Mouse (Mus musculus) ES-E14 (cell line): Measurements from ENCODE around the gene Cetn4. TPM values are rescaled to one million over a fixed set of nuclear protein-coding genes. Genes with fewer than 3 reads are reported as not detected.

Experiments used
- DNase-seq: peaks from one replicate; pipeline ENCODE4 v3.0.0-alpha.2; 2013; ENCODE audit warnings: low read depth, low spot score
- H3K27ac ChIP-seq: 2 replicates; pipeline ENCODE4 v1.5.1; 2012; ENCODE audit warnings: low read depth, mild to moderate bottlenecking, low read length, moderate library complexity, mixed read lengths; ENCODE audit not compliant: poor library complexity, insufficient read depth, severe bottlenecking
- H3K36me3 ChIP-seq: 2 replicates; pipeline ENCODE4 v1.6.1; 2012; ENCODE audit warnings: mild to moderate bottlenecking, low read length, moderate library complexity, mixed read lengths; ENCODE audit not compliant: control insufficient read depth, poor library complexity, insufficient read depth, severe bottlenecking
- H3K4me1 ChIP-seq, 2 experiments: fragments of 150-350 bp in 1 of 2; sonication (generic) in 1 of 2; 2 replicates each; pipeline ENCODE4 v1.6.1; 2012; ENCODE audit warnings: low read length in 2 of 2, mild to moderate bottlenecking in 1 of 2, mixed read lengths in 1 of 2; ENCODE audit not compliant: control insufficient read depth in 2 of 2, insufficient read depth in 2 of 2, poor library complexity in 1 of 2
- H3K4me3 ChIP-seq, 2 experiments: fragments of 150-350 bp in 1 of 2; sonication (generic) in 1 of 2; 2 replicates each; pipeline ENCODE4 v1.5.1; 2012; ENCODE audit warnings: low read length in 2 of 2, low read depth in 1 of 2, mild to moderate bottlenecking in 1 of 2, mixed read lengths in 1 of 2; ENCODE audit not compliant: insufficient read depth in 1 of 2, poor library complexity in 1 of 2, severe bottlenecking in 1 of 2
- H3K9ac ChIP-seq: 2 replicates; pipeline ENCODE4 v1.6.1; 2012; ENCODE audit warnings: low read depth, mild to moderate bottlenecking, low read length, mixed read lengths; ENCODE audit not compliant: poor library complexity, insufficient read depth, severe bottlenecking
- H3K9me3 ChIP-seq: fragments of 150-350 bp; sonication (generic); 2 replicates; pipeline ENCODE4 v1.6.1; 2012; ENCODE audit warnings: low read depth, mild to moderate bottlenecking, low read length; ENCODE audit not compliant: control insufficient read depth, insufficient read depth
- CHD2 ChIP-seq: IDR thresholded peaks from 2 replicates; pipeline ENCODE4 v1.6.1; 2014; ENCODE audit warnings: mild to moderate bottlenecking, low read depth, low read length, inconsistent platforms
- HCFC1 ChIP-seq: IDR thresholded peaks from 2 replicates; pipeline ENCODE4 v1.6.1; 2012; ENCODE audit warnings: low read length, inconsistent platforms, borderline replicate concordance; ENCODE audit not compliant: insufficient read depth
- MAFK ChIP-seq: IDR thresholded peaks from 2 replicates; pipeline ENCODE4 v1.6.1; 2014; ENCODE audit warnings: mild to moderate bottlenecking, low read depth, low read length, inconsistent platforms; ENCODE audit not compliant: insufficient read depth
- ZC3H11A ChIP-seq: IDR thresholded peaks from 2 replicates; pipeline ENCODE4 v1.6.1; 2012; ENCODE audit warnings: low read depth, mild to moderate bottlenecking, inconsistent platforms, low read length, borderline replicate concordance
- ZNF384 ChIP-seq: IDR thresholded peaks from 2 replicates; pipeline ENCODE4 v1.6.1; 2012; ENCODE audit warnings: low read depth, low read length, inconsistent platforms
- in situ Hi-C, 2 experiments: fragments of 600-800 bp; cut with MboI; formaldehyde crosslinking; loops; one replicate each; pipeline ENCODE4 v1.15.1; 2025; ENCODE audit warnings: low sequenced_read_pairs in 2 of 2, inconsistent platforms in 1 of 2; ENCODE audit not compliant: unreplicated experiment in 2 of 2
- total RNA-seq: library from RNA; depleted of rRNA; stranded (reverse); fragments of 300-350 nt; gene quantifications from 2 replicates; pipeline ENCODE4 v1.2.3, GENCODE M21; 2012

Cetn4 gene
- total RNA-seq, 1 experiment: 0.22 TPM

GRCm38 (mm10) chr3:37349166-37349548, 36.6 kb upstream of the Cetn4 start:
- no peak for TF ChIP-seq ZNF384
- no peak for TF ChIP-seq ZC3H11A
- Histone ChIP-seq H3K9ac (no peak overlapping the region), H3K27ac (no peak overlapping the region), H3K9me3 (no peaks in the 10 kb centered on the region), H3K36me3 (no peaks in the 10 kb centered on the region), H3K4me3 (peak overlapping the region; percentile 68 to 73), H3K4me1 (peaks cover 2 to 7% of the 10 kb centered on the region in 2 experiments; a peak in 1 of 4 replicates)
- DNase-seq: no peak
- in situ Hi-C loops: no loop called here

DNA sequence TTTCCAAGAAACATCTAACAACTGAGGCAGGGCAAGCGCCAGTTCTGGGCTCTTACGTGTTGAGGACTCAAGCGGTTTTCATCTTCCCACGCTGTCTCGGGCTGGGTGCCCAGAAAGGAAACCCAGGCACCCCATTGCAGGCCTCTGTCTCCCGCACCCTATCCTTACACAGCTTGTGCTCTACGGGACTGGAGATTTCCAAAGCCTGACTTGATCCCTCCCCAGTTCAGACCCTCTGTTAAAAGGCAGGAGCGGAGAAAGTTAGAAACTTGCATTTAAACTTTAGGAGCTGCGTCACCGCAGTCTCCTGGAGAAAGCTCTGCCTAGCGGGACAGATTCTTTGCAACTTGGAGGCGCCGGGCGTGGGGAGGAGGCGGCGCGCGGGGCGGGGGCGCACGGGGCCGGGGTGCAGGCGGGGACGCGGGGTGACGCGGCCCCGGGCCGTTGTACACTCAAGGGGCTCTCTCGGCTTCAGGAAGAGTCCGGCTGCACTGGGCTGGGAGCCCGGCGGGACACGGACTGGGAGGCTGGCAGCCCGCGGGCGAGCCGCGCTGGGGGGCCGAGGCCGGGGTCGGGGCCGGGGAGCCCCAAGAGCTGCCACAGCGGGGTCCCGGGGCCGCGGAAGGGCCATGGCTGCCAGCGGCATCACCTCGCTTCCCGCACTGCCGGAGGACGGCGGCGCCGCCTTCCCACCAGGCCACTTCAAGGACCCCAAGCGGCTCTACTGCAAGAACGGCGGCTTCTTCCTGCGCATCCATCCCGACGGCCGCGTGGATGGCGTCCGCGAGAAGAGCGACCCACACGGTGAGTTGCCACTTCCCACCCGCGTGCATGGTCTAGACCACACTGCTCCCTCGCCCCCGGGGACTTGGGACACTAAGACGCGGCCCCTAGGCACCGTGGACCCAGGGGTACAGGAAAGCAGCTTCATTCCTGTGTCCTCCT, 36.0 kb upstream of the Cetn4 start, which contains the start of gene Fgf2:
TSS of gene Fgf2 (plus strand) at position 126 of the 945 bp plus-strand sequence.
- Histone ChIP-seq H3K9me3 (no peaks in the 10 kb centered on the region), H3K36me3 (no peaks in the 10 kb centered on the region), H3K9ac (peak within 1 kb of the TSS; percentile 34), H3K27ac (no peak within 1 kb of the TSS), H3K4me3 (peak within 1 kb of the TSS; percentile 68 to 73), H3K4me1 (peaks cover 2 to 7% of the 10 kb centered on the region in 2 experiments; a peak in 1 of 4 replicates)
- in situ Hi-C loops: no loop called here
- DNase-seq: no peak
- TF ChIP-seq ZC3H11A: no peak
- TF ChIP-seq HCFC1: no peak
- no peak for TF ChIP-seq ZNF384
- no peak for TF ChIP-seq MAFK
- no peak for TF ChIP-seq CHD2

GRCm38 (mm10) chr3:37347671-37348070, 35.2 kb upstream of the Cetn4 start:
- DNase-seq: no peak

DNA sequence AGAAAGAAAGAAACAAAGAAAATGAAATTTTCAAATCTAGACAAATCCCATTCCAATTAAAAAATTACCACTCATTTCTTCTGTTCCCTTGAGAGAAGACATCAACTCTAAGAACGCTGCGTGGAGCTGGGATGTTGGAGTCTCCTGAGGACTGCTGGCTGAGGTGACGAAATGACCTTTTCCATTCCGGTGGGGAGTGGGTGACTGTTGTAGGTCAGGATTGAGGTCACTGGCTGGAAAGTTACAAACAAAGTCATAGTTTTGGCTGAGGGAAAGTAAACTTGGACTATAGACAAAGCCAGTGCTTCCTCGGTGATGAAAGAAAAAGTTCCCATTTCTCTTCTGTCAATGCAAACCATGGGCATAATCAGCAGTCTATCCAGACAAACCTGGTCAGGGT, 30.3 kb upstream of the Cetn4 start:
- in situ Hi-C loops: no loop called here
- H3K4me3 ChIP-seq: no peak overlapping the region
- TF ChIP-seq ZC3H11A (no peak), ZNF384 (no peak), CHD2 (no peak), HCFC1 (no peak), MAFK (no peak)
- DNase-seq: no peak
- H3K27ac ChIP-seq: no peak overlapping the region
- no peaks in the 10 kb centered on the region for H3K36me3 ChIP-seq
- H3K9me3 ChIP-seq: no peaks in the 10 kb centered on the region
- H3K4me1 ChIP-seq: peaks cover under 1 to 2% of the 10 kb centered on the region in 2 experiments; a peak in 1 of 4 replicates
- H3K9ac ChIP-seq: no peak overlapping the region

More at GRCm38 (mm10) chr3:37347671-37348070, 35.2 kb upstream of the Cetn4 start:
- H3K9ac ChIP-seq: no peak overlapping the region
- H3K36me3 ChIP-seq: no peaks in the 10 kb centered on the region
- no peaks in the 10 kb centered on the region for H3K9me3 ChIP-seq
- peaks cover 2 to 7% of the 10 kb centered on the region in 2 experiments; a peak in 1 of 4 replicates for H3K4me1 ChIP-seq
- no peak overlapping the region for H3K27ac ChIP-seq
- in situ Hi-C loops: no loop called here
- no peak for TF ChIP-seq ZNF384
- TF ChIP-seq ZC3H11A: no peak
- no peak for TF ChIP-seq HCFC1
- TF ChIP-seq CHD2: no peak
- no peak for TF ChIP-seq MAFK
- peak overlapping the region in 1 of 2 experiments; percentile 68; a peak in 1 of 4 replicates for H3K4me3 ChIP-seq

GRCm38 (mm10) chr3:37341110-37341509, 28.6 kb upstream of the Cetn4 start:
- no peak for TF ChIP-seq ZNF384
- no peak for TF ChIP-seq MAFK
- peak; percentile 55; the same call in 1 of the 2 replicates for TF ChIP-seq ZC3H11A
- no peak for TF ChIP-seq CHD2
- Histone ChIP-seq H3K9me3 (no peaks in the 10 kb centered on the region), H3K4me1 (no peaks in the 10 kb centered on the region), H3K4me3 (no peak overlapping the region), H3K36me3 (no peaks in the 10 kb centered on the region), H3K27ac (no peak overlapping the region), H3K9ac (no peak overlapping the region)
- DNase-seq: peak; percentile 46
- in situ Hi-C loops: no loop called here
